Mouse (Mus musculus) heart, embryonic 11.5 days (tissue): ENCODE results near the gene Fignl1. TPM values are rescaled to one million over a fixed set of nuclear protein-coding genes. Genes with fewer than 3 reads are reported as not detected.

ENCODE experiments used
- ATAC-seq: fragments of 200-750 bp; cut with Nextera tagmentation; replicated peaks from 2 replicates; pipeline ENCODE4 v1.8.0; 2017; ENCODE audit warnings: moderate library complexity; ENCODE audit not compliant: insufficient number of reproducible peaks, low FRiP score, low TSS enrichment
- H3K27ac ChIP-seq: fragments of 300-500 bp; sonication (generic); 2 replicates; pipeline ENCODE4 v1.5.1; 2014; ENCODE audit warnings: mild to moderate bottlenecking, low read depth, low read length
- H3K27me3 ChIP-seq: fragments of 300-500 bp; sonication (generic); 2 replicates; pipeline ENCODE4 v1.6.1; 2014; ENCODE audit warnings: mild to moderate bottlenecking, low read length, mixed read lengths; ENCODE audit not compliant: control insufficient read depth, insufficient read depth
- H3K36me3 ChIP-seq: fragments of 300-500 bp; sonication (generic); 2 replicates; pipeline ENCODE4 v1.6.1; 2014; ENCODE audit warnings: mild to moderate bottlenecking, low read length, moderate library complexity, mixed read lengths; ENCODE audit not compliant: control insufficient read depth, insufficient read depth
- H3K4me1 ChIP-seq: fragments of 300-500 bp; sonication (generic); 2 replicates; pipeline ENCODE4 v1.6.1; 2014; ENCODE audit warnings: low read length; ENCODE audit not compliant: control insufficient read depth, insufficient read depth
- H3K4me2 ChIP-seq: fragments of 300-500 bp; sonication (generic); 2 replicates; pipeline ENCODE4 v1.6.1; 2014; ENCODE audit warnings: mild to moderate bottlenecking, moderate library complexity
- H3K4me3 ChIP-seq: fragments of 300-500 bp; sonication (generic); 2 replicates; pipeline ENCODE4 v1.5.1; 2014; ENCODE audit warnings: low read depth, low read length
- H3K9ac ChIP-seq: fragments of 300-500 bp; sonication (generic); 2 replicates; pipeline ENCODE4 v1.6.1; 2014; ENCODE audit warnings: mild to moderate bottlenecking, low read depth, low read length, moderate library complexity
- H3K9me3 ChIP-seq: fragments of 300-500 bp; sonication (generic); replicated peaks from 2 replicates; pipeline ENCODE4 v1.6.1; 2016; ENCODE audit warnings: low read length; ENCODE audit not compliant: control insufficient read depth
- WGBS: fragments of 180-500 bp; shearing (Covaris S2); extraction: QIAGEN DNeasy Blood & Tissue Kit; methylation state at CpG from one replicate; pipeline ENCODE4 v1.1.7; 2014; ENCODE audit not compliant: insufficient replicate concordance; 5-methylcytosine and 5-hydroxymethylcytosine counted together
- polyA plus RNA-seq: library from polyadenylated mRNA; unstranded; fragments of >200 nt; fragmentation: Nextera tagmentation; extraction: Ambion mirVana; gene quantifications from 2 replicates; pipeline ENCODE4 v1.2.1, GENCODE M21; 2014

Gene Fignl1
- polyA plus RNA-seq, 1 experiment from 2014 or later, result 73.1 TPM

DNA sequence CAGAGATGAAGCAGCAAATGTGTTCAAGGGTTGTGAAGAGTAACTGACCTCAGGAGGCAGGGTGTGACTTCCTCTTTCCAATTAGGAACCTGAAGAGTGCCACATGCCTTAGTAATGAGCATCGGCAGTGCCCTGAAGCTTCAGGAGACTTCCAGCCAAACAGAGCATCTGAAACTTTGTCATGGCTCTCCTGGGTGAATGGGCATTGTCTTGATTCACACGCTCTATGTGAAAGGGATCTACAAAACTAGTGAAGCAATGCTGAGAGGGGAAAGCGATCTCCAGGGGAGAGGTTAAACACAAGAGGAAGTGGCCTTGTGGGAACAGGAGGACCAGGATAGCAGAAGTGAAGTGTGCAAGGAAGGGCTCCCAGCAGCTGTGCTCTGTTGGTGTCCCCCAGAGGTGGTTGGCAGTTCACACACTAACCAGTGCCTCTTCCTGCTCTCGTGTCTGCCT lies 45.5 kb downstream of the Fignl1 start:
- Histone ChIP-seq H3K4me3 (no peak overlapping the region), H3K9me3 (no peaks in the 10 kb centered on the region), H3K27ac (no peak overlapping the region), H3K4me1 (no peaks in the 10 kb centered on the region), H3K9ac (no peak overlapping the region), H3K27me3 (no peaks in the 10 kb centered on the region), H3K36me3 (no peaks in the 10 kb centered on the region), H3K4me2 (no peak overlapping the region)
- ATAC-seq, result no peak
- WGBS, result 66% methylated on average over 4 of the region's 4 CpGs

DNA sequence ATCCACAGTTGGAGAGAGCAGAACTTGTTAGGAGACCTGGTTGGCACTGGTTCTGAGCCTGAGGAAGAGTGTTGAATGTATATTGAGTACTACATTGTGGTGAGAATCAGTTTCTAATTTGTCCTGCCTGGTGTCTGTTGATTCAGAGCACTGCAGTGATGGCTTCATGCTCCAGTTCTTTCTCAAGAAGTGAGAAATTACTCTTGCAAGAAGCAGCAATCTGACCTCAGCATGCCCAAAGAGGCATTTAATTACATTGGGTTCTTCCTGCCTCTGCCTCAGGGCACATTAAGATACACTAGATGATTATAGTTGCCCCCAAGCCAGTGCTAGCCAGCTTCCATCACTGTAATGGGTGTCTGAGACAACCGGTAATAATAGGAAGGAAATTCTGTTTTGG lies 49.9 kb downstream of the Fignl1 start:
- H3K4me2 ChIP-seq, result no peak overlapping the region
- no peak for ATAC-seq
- H3K4me3 ChIP-seq, result no peak overlapping the region
- no peaks in the 10 kb centered on the region for H3K36me3 ChIP-seq
- no peak overlapping the region for H3K9ac ChIP-seq
- H3K27me3 ChIP-seq, result no peaks in the 10 kb centered on the region
- 88% methylated on average over 1 of the region's 1 CpGs for WGBS
- no peaks in the 10 kb centered on the region for H3K9me3 ChIP-seq
- no peak overlapping the region for H3K27ac ChIP-seq
- H3K4me1 ChIP-seq, result no peaks in the 10 kb centered on the region

DNA sequence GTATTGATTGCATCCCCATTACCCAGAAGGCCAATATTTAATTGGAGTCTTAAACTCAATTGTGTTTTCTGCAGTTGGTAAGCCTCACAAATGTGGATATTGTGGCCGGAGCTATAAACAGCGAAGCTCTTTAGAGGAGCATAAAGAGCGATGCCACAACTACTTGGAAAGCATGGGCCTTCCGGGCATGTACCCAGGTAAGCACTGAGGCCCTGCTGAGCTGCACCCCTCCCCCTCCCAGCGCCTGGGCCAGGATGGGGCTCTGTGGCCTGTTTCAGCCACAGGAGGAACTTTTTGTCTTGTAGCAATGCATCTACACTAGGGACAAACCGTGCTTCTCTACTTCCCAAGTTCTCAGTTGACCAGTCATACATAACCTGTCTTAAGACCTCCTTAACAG lies 50.6 kb downstream of the Fignl1 start:
- WGBS, result 66% methylated on average over 6 of the region's 6 CpGs
- ATAC-seq, result no peak

DNA sequence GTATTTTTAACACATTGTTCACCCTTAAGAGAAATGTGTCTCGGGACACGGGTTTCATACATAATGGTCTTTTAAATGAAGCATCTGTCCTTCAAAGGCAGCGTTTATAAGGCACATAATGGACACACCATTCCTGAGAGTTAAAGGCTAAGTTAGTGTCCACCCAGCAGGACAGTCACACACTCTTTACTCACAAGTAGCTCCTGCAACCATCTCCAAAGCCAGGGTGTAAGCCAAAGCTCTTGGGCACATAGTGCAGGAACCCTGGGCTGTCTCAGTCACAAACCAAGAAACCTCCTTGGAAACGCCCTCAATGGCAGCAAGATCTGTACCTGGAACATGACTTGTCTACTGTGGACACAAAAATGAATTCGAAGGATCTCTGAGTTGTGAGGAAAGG lies 55.9 kb downstream of the Fignl1 start:
- H3K4me1 ChIP-seq, result no peaks in the 10 kb centered on the region
- ATAC-seq, result no peak
- H3K4me3 ChIP-seq, result no peak overlapping the region

More for the DNA sequence above, 50.6 kb downstream of the Fignl1 start:
- Histone ChIP-seq H3K4me3 (no peak overlapping the region), H3K27ac (no peak overlapping the region), H3K4me2 (no peak overlapping the region), H3K9ac (no peak overlapping the region), H3K9me3 (no peaks in the 10 kb centered on the region), H3K27me3 (no peaks in the 10 kb centered on the region), H3K36me3 (no peaks in the 10 kb centered on the region), H3K4me1 (no peaks in the 10 kb centered on the region)

DNA sequence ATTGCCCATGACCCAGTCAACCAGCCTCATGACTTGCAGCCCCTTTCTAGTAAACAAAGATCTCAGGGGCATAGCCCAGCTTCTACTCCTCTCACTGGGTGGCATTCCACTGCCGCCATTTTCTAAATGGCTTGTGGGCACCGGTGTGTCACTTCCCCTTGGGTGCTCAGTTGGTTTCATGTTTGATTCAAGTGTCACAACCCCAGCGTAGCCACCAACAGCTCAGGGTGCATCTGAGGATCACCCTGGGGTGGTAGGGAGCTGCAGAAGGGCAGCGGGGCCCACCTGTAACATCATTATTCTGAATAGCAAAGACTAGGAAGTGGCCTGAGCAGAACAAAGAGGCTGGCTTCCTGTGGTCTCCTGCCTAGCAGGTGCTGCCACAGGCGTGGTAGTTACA lies 57.7 kb downstream of the Fignl1 start:
- no peaks in the 10 kb centered on the region for H3K4me1 ChIP-seq
- H3K36me3 ChIP-seq, result no peaks in the 10 kb centered on the region
- no peak for ATAC-seq
- H3K4me2 ChIP-seq, result no peak overlapping the region
- H3K27ac ChIP-seq, result no peak overlapping the region
- no peaks in the 10 kb centered on the region for H3K9me3 ChIP-seq
- no peak overlapping the region for H3K4me3 ChIP-seq
- H3K9ac ChIP-seq, result no peak overlapping the region
- no peaks in the 10 kb centered on the region; the same call in 1 of the 2 replicates for H3K27me3 ChIP-seq
- 89% methylated on average over 5 of the region's 5 CpGs for WGBS

More for the DNA sequence above, 55.9 kb downstream of the Fignl1 start:
- Histone ChIP-seq H3K27ac (no peak overlapping the region), H3K9ac (no peak overlapping the region), H3K9me3 (no peaks in the 10 kb centered on the region), H3K4me2 (no peak overlapping the region), H3K27me3 (no peaks in the 10 kb centered on the region), H3K36me3 (no peaks in the 10 kb centered on the region)
- WGBS, result 76% methylated on average over 5 of the region's 5 CpGs

DNA sequence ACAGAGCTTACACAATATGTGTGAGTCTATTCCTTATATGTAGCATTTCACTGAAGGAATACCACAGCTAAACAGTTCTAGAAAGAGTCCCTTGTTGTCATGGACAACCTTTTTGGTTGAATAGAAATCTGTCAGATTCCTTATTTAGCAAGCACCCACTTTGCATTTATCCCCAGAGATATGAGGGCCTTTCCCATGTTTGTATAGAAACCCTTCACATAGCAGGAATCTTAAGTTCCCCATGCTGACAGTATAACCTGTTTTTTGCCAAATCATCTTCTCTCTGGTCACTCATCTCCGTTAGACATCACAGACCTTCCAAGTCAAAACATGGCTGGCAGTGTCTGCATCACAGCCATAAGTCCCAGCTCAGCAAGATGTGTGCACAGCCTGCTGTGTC lies 64.5 kb downstream of the Fignl1 start:
- Histone ChIP-seq H3K4me3 (no peak overlapping the region), H3K9me3 (no peaks in the 10 kb centered on the region), H3K9ac (no peak overlapping the region), H3K36me3 (no peaks in the 10 kb centered on the region), H3K27ac (no peak overlapping the region), H3K4me1 (no peaks in the 10 kb centered on the region), H3K4me2 (no peak overlapping the region), H3K27me3 (no peaks in the 10 kb centered on the region; the same call in 1 of the 2 replicates)
- WGBS, result 45% methylated on average over 1 of the region's 1 CpGs
- ATAC-seq, result no peak

DNA sequence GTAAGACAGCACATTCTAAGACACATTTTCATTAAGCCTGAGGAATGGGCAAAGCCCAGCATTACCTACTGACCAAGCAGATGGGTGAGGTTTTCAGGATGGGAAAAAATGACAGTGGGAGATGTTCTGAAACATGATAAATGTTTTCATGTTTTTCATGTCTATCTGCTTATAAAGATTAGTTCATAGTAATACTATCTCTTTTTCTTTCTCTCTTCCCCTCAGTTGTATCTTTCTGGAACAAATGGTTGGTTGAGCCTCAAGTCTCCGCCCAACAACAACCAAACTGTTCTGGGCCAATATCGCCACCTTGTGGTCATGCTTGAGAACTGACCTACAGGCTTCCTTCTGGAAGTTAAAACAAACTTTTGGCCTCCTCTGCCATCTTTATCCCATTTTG lies 66.1 kb downstream of the Fignl1 start:
- no peak overlapping the region for H3K9ac ChIP-seq
- no peak overlapping the region for H3K4me3 ChIP-seq
- 19% methylated on average over 2 of the region's 2 CpGs for WGBS
- no peaks in the 10 kb centered on the region; the same call in 1 of the 2 replicates for H3K27me3 ChIP-seq
- no peaks in the 10 kb centered on the region for H3K9me3 ChIP-seq
- ATAC-seq, result no peak
- H3K27ac ChIP-seq, result no peak overlapping the region
- no peak overlapping the region for H3K4me2 ChIP-seq
- no peaks in the 10 kb centered on the region for H3K36me3 ChIP-seq
- H3K4me1 ChIP-seq, result no peaks in the 10 kb centered on the region

DNA sequence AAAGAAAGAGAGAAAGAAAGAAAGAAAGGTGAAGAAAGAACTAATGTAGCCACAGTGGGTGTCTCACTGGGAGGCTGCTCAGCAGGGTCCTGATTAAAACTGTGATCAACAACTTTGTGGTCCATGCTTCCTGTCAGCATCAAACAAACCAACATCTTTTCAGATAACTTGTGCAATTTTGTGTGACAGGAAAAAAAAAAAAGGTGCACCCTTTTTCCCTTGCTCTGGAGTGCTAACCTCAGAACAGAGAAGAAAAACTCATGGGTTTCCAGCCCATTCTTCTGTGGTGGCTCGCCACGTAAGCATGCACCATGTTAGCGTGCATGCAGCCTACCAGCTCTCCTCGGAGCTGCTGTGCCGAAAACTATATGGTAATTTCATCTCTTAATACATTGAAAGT lies 67.2 kb downstream of the Fignl1 start:
- H3K9ac ChIP-seq, result no peak overlapping the region
- H3K9me3 ChIP-seq, result no peaks in the 10 kb centered on the region
- H3K4me2 ChIP-seq, result no peak overlapping the region
- 81% methylated on average over 5 of the region's 5 CpGs for WGBS
- no peak for ATAC-seq
- no peaks in the 10 kb centered on the region; the same call in 1 of the 2 replicates for H3K27me3 ChIP-seq
- H3K4me1 ChIP-seq, result no peaks in the 10 kb centered on the region
- H3K4me3 ChIP-seq, result no peak overlapping the region
- H3K27ac ChIP-seq, result no peak overlapping the region
- no peaks in the 10 kb centered on the region for H3K36me3 ChIP-seq

DNA sequence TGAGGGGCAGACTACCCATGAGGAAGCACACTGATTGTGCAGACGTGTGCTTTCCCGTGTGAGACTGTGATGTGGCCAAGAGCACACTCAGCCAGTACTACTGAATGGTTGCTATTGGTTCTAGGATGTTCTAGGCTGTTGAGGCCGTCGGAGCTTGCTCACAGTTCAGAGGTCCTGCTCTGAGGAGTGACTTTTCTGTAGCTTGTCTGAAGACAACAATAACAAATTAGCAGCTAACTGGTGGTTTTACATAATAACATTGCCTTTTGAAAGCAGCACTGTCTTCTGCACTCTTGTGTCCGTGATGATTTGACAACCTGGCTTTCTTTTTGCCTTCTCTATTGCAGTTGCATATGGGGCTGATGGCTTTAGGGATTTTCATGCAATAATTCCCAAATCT lies 68.2 kb downstream of the Fignl1 start:
- Histone ChIP-seq H3K36me3 (no peaks in the 10 kb centered on the region), H3K27me3 (no peaks in the 10 kb centered on the region), H3K9me3 (no peaks in the 10 kb centered on the region), H3K4me1 (no peaks in the 10 kb centered on the region), H3K9ac (no peak overlapping the region), H3K4me3 (no peak overlapping the region), H3K4me2 (no peak overlapping the region), H3K27ac (no peak overlapping the region)
- ATAC-seq, result no peak
- 80% methylated on average over 5 of the region's 5 CpGs for WGBS
